Mouse (Mus musculus): Measurements from ENCODE around the gene Atf7ip2. TPM values are rescaled to one million over a fixed set of nuclear protein-coding genes. Genes with fewer than 3 reads are reported as not detected.

Atf7ip2 gene
- total and polyA plus RNA-seq, 3 experiments: 0.11 to 0.23 TPM; not detected in 1

GRCm38 (mm10) chr16:10300231-10301186, 108.0 kb downstream of the Atf7ip2 start:
- Histone ChIP-seq H3K79me2 (ENCODE audit: control insufficient read depth, insufficient read depth, low read length, poor library complexity) (no peaks in the 10 kb centered on the region), H3K27me3 (ENCODE audit: control insufficient read depth in 1 of 2, insufficient read depth in 2 of 2, low read length in 2 of 2) (no peaks in the 10 kb centered on the region), H3K4me1 (ENCODE audit: control insufficient read depth in 1 of 2, insufficient read depth in 2 of 2, low read length in 2 of 2) (no peaks in the 10 kb centered on the region; a peak in 1 of 4 replicates), H3K36me3 (ENCODE audit: control insufficient read depth in 1 of 2, insufficient read depth in 2 of 2, low read length in 2 of 2) (no peaks in the 10 kb centered on the region), H3K27ac (ENCODE audit: control insufficient read depth, low read depth, low read length) (no peak overlapping the region), H3K9ac (ENCODE audit: control insufficient read depth, low read depth, low read length, poor library complexity, severe bottlenecking) (no peak overlapping the region), H3K9me3 (replicated peaks; ENCODE audit: insufficient read depth, low read length) (no peaks in the 10 kb centered on the region), H3K4me3 (ENCODE audit: control insufficient read depth in 1 of 2, insufficient read depth in 1 of 2, low read depth in 2 of 2, low read length in 2 of 2) (no peak overlapping the region)
- DNase-seq (ENCODE audit: low read depth, low spot score): peak; percentile 12
- TF ChIP-seq SIN3A (IDR thresholded peaks at IDR 0.05; ENCODE audit: low read length) (no peak), HCFC1 (IDR thresholded peaks at IDR 0.05; ENCODE audit: low read depth, low read length) (no peak), MAZ (IDR thresholded peaks at IDR 0.05; ENCODE audit: low read depth, low read length) (no peak), USF2 (IDR thresholded peaks at IDR 0.05; ENCODE audit: borderline replicate concordance in 1 of 2, insufficient read depth in 1 of 2, low read depth in 1 of 2, low read length in 2 of 2) (no peak), MEF2A (IDR thresholded peaks at IDR 0.05; ENCODE audit: extremely low read depth, insufficient replicate concordance, low read depth, low read length, poor library complexity, severe bottlenecking) (no peak), MAX (IDR thresholded peaks at IDR 0.05; ENCODE audit: low read length) (no peak), NRF1 (IDR thresholded peaks at IDR 0.05; ENCODE audit: insufficient read depth, low read depth, low read length, poor library complexity, severe bottlenecking) (no peak), SMC3 (IDR thresholded peaks at IDR 0.05; ENCODE audit: low read depth, low read length) (no peak), CTCF (IDR thresholded peaks at IDR 0.05 in 2 of 3, conservative IDR thresholded peaks at IDR 0.05 in 1 of 3; ENCODE audit: control insufficient read depth in 1 of 3, insufficient read depth in 1 of 3, low read depth in 2 of 3, low read length in 3 of 3, poor library complexity in 1 of 3, severe bottlenecking in 1 of 3) (no peak), GATA1 (IDR thresholded peaks at IDR 0.05; ENCODE audit: low read depth, low read length) (no peak), POLR2AphosphoS5 (IDR thresholded peaks at IDR 0.05; ENCODE audit: borderline replicate concordance, low read depth, low read length) (no peak), BHLHE40 (IDR thresholded peaks at IDR 0.05; ENCODE audit: borderline replicate concordance, low read depth, low read length) (no peak), EP300 (IDR thresholded peaks at IDR 0.05; ENCODE audit: low read depth in 1 of 2, low read length in 2 of 2) (no peak), ZMIZ1 (IDR thresholded peaks at IDR 0.05; ENCODE audit: low read depth, low read length) (no peak), RCOR1 (IDR thresholded peaks at IDR 0.05; ENCODE audit: low read depth, low read length) (no peak), POLR2A (IDR thresholded peaks at IDR 0.05; ENCODE audit: control insufficient read depth in 1 of 2, insufficient read depth in 1 of 2, low read depth in 1 of 2, low read length in 2 of 2, poor library complexity in 1 of 2) (no peak), CHD1 (IDR thresholded peaks at IDR 0.05; ENCODE audit: low read depth, low read length) (no peak), MYC (IDR thresholded peaks at IDR 0.05; ENCODE audit: low read depth, low read length) (no peak)

Other genes starting within 250 kb of the Atf7ip2 start
- gene Grin2a, start 197.2 kb upstream of the Atf7ip2 start, total RNA-seq (2012; rRNA removed): not detected in 2 replicates
- gene Grin2a, start 197.2 kb upstream of the Atf7ip2 start, polyA plus RNA-seq (2012; ENCODE audit: insufficient read depth in 1 of 2, insufficient read length in 2 of 2, low read depth in 1 of 2, low replicate concordance in 2 of 2, missing spikeins in 1 of 2): not detected
- not detected in 2 replicates for gene Rpl39l, start 22.5 kb upstream of the Atf7ip2 start, total RNA-seq (2012; rRNA removed)
- gene Rpl39l, start 22.5 kb upstream of the Atf7ip2 start, polyA plus RNA-seq (2012; ENCODE audit: insufficient read depth in 1 of 2, insufficient read length in 2 of 2, low read depth in 1 of 2, low replicate concordance in 2 of 2, missing spikeins in 1 of 2): not detected
- not detected in 2 replicates for gene Emp2, start 121.3 kb downstream of the Atf7ip2 start, total RNA-seq (2012; rRNA removed)
- gene Emp2, start 121.3 kb downstream of the Atf7ip2 start, polyA plus RNA-seq (2012; ENCODE audit: insufficient read depth in 1 of 2, insufficient read length in 2 of 2, low read depth in 1 of 2, low replicate concordance in 2 of 2, missing spikeins in 1 of 2): not detected
- gene Tekt5, start 202.8 kb downstream of the Atf7ip2 start, total RNA-seq (2012; rRNA removed): 0.08 and 0.10 TPM in 2 replicates
- gene Tekt5, start 202.8 kb downstream of the Atf7ip2 start, polyA plus RNA-seq (2012; ENCODE audit: insufficient read depth in 1 of 2, insufficient read length in 2 of 2, low read depth in 1 of 2, low replicate concordance in 2 of 2, missing spikeins in 1 of 2): under 1 TPM in 1 of 2 experiments, not detected in 1; 0.25 TPM
- gene Nubp1, start 219.2 kb downstream of the Atf7ip2 start, total RNA-seq (2012; rRNA removed): 57.7 and 58.4 TPM in 2 replicates
- gene Nubp1, start 219.2 kb downstream of the Atf7ip2 start, polyA plus RNA-seq (2012; ENCODE audit: insufficient read depth in 1 of 2, insufficient read length in 2 of 2, low read depth in 1 of 2, low replicate concordance in 2 of 2, missing spikeins in 1 of 2): 10 to 100 TPM in 1 of 2 experiments, not detected in 1; 75.0 TPM